Mouse (Mus musculus) CD4-positive, CD25-positive, alpha-beta regulatory T cell, adult 2 months (primary cell): ENCODE measurements at regions not wholly inside any gene's neighbourhood (a gene's known extent, or its start where the extent isn't known, plus 50 kb on each side); places are given as distances from the start of the nearest gene placed in this dataset.

Source experiments
- DNase-seq: peaks from one replicate; pipeline ENCODE4 v3.0.0-alpha.2; 2012; ENCODE audit warnings: low read depth, low spot score

DNA sequence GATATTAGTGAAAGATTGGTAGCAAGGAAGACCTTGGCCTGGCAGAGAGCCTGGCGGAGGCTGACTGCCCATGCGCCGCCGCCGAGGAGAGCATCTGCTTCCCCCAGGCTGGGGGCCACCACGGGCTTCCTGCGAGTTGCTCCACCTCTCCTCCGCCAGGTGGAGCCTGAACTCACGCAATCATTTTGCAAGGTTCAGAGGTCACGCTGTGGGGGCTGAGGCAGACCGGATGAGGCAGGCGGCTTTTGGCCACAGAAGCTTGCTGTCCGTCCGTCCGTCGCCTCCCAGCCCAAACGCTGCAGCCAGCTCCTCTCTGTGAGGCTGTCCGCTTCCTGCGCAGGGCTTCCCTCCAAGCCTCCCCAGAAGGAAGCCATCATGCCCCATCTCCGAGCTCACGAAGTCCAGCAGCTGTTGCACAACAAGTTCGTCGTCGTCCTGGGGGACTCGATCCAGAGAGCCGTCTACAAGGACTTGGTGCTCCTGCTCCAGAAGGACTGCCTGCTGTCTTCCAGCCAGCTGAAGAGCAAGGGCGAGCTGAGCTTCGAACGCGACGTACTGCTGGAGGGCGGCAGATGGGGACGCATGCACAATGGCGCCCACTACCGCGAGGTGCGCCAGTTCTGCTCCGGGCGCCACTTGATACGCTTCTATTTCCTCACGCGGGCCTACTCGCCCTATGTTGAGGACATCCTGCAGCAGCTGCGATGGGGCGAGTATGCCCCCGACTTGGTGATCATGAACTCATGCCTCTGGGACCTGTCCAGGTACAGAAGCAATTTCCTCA lies 269.3 kb upstream of the Erbb4 start:
- DNase-seq: no peak

DNA sequence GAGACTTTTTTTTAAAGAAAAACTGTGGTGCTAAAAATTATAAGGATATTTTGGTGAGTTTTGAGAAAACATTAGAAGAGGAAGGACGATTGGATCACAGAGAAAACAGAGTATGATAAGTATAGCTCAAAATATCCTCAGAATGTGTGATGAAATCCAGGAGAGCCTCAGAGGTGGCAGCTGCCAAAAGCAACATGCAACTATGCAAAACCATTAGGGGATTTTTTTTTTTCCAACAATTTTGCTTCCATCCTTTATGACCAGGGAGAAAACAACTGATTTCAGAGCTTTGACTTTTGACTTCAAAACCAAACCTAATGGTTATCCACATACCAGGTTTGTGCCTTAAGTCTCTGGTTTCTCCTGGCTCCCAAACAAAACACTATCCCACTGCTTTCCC lies 267.4 kb upstream of the Erbb4 start:
- DNase-seq: no peak

DNA sequence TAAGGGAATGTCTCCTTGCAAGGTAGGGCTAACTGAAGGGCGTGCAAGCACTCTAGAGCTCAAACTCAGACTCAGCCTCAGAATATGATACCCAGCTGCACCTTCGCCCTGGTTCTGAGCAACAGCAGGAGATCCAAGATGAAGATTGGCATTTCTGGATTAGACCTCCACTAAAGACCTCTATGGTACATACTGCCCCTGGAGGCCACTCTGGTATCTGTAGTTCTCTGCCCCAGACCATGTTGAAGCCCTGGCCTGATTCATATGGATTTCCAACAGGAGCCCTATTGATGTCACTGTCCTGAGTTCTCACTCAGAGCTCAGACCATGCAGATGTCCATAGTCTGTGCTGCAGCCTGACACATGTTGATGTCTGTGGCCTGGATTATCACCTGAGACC lies 262.2 kb upstream of the Erbb4 start:
- DNase-seq: peak; percentile 12

DNA sequence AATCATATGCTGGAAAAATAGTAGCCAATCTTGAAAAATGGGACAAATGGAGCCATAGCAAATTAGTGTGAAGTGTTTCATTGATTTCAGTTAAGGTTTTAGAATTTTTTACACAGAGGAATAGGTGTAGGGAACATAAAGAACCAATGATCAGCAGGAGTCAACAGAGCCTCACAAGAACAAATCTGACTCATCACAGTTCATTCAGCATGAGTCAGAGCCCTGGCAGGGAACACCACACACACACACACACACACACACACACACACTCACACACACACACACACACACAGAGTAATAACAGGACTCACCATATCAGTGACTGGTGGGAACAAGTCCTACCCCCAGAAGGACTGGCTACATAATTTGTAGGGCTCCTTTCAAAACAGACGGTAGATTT lies 259.7 kb upstream of the Erbb4 start:
- no peak for DNase-seq

DNA sequence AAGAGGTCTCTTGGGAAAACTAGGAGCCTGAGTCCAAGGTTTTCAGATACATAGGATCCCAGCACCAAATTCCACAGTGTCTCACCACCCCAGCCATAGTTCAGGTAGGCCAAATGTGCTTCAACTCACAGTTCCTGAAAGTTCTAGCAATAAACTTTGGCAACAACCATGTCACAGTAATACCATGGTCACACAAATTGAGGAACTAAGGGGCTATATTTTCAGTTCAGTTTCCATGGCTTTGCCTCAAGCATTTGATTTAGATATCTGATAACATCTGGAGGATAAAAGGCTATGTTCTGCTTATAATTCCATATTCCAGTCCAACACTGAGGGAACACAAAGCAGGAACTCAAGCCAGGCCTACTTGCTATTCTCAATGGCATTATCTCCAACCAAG lies 256.2 kb upstream of the Erbb4 start:
- DNase-seq: no peak

DNA sequence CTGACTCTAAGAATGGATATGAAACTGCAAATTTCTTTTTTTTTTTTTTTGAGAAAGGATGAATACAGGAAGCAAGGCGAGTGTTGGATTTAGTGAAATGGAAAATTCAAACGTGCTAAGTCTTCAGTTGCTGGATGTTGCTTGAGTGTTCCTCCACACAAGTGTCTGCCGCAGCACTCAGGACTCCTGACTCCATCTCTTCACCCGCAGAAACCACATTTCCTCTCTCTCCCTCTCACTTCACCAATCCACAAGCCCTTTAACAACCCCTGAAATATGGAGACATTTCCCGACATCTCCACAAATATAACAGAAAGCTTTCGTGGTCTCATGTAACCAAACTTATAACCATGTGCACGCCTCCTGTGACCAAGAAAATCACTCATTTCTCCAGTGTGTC lies 249.7 kb upstream of the Erbb4 start:
- DNase-seq: no peak

DNA sequence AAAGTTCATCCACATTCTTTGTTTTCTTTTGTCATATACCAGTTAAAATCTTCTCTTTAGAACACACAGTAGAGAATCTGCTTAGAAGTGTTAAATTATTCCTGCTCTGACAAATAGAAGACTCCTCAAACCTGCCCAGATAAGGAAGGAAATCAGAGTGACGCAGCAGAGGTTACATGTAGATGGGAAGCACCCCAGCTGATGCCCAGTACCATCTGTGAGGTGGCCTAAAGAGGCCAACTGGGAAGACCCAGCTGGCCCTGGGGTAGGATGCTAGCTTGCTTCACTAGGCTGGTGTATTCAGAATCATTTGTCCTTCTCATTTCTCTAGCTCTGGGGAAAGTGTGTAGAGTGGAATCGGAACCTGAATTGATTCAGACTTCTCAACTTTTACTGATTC lies 242.6 kb upstream of the Erbb4 start:
- no peak for DNase-seq

DNA sequence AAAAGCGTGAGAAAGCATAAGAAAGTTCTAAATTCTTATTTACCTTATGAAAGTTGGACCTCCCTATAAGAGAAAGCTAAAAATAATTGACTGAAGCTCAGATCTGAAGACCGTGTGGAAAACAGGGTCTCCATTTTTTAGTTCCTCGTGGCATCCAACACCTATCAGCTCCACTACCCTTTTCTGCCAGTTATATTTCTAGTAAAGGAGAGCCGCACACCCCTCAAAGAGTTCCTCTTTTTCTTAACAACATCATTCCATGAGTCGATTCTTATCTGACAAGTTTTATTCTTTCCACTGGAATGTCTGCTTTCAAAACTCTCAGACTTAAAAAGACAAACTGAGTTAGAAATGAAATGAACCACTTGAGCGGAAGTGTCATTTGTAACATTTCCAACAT lies 242.0 kb upstream of the Erbb4 start:
- no peak for DNase-seq

DNA sequence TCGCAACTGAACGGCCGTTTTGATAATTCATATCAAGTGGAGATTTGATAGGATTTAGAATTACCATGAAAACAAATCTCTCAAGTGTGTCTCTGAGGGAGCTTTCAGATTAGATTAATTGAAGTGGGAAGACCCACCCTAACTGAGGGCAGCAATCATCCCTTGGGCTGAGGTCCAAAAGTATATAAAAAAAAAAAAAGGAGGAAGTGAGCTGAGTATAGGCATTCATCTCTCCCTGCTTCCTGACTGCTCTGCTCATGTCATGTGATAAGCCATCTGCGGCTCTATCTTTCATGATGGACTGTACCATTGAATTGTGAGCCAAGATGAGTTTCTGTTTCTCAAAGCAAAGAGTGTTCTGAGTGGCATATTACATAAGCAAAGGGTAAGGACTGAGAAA lies 234.2 kb upstream of the Erbb4 start:
- no peak for DNase-seq

DNA sequence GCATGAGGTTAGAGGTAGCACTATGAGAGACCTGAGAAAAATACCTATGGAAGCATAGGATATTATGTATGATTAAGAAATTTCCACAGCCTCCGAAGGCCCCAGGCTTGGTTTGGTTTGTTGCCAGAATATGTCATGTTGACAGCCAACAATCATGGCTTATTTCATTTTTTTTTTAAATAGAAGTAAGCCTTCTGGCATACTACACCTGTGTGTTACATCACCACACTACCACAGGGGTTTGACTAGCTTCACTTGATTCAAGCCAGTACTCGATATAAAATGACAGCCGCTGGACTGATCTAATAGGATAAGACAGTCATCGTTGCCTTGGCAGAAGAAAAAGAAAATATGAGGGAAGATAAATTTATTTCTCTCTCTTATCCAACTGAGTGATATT lies 232.6 kb upstream of the Erbb4 start:
- no peak for DNase-seq

DNA sequence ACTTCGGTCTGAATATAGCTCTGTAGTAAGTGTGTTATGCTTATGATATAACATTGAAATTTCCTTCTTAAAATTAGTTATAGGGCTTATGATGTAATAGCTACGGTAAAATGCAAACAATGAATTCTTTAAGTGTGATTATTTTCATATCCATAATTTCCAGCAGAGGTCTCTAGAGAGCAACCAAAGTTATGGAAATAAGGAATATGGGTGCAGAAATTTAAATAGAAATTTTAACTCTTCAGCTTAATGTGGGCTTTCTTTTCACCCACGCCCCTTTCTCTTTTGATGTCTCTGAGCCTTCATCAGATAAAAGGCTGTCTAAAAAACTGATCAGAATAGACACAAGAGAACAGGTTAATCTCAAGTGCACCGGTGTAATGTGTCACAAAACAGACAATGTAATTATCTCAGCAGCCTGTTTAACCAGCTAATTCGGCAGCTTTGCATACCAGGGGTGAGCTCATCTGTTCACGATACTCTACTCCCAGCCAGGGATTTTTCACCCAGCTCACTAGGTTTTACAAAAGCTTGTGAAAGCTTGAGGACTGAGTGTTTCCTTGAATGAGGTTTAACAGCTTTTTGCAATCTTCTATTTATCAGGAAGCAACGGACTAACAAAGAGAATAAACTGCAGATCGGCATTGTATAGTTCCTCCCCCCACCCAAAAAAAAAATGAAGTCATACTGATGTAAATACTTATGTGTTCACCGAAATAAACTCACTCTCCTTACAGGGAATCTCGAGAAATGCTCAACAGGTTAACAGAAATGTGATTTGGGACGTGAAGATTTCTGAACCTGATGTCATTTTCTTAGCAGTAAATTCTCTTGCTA lies 223.8 kb upstream of the Erbb4 start:
- peak; percentile 66 for DNase-seq

DNA sequence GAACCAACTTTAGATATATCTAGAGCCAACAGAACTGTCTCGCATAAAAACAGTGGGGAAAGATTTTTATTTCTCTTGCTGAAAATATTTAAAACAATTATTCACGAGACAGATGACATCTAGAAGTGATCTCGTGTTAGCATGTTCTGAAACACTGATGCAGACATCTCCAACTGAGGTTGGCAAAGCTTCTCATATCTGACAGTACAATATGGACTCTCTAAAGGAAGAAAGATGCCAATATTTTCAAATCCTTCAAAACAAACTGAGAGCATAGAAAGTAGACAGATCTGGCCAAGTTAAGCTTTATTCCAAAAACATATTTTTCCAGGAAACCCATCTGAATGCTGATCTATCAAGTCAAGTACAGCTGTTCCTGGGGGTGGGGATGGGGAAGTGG lies 221.5 kb upstream of the Erbb4 start:
- DNase-seq: no peak

DNA sequence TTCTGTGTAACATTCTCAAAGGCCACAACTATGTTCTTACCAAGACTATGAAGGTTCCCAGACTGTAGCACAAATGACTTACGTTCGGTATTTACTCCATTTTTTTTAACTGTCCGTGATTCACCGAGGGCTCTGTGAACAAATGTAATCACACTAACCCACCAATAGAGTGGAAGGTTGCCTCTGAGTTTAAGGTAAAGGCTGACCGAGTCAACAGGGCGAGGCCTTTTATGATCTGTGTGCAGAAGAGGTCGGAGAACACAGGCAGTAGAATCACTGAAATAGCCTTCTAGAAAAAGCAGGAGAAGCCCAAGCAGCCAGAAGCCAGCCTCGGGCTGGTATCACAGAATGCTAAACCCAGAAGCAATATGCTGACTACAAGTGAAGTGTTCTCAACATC lies 218.9 kb upstream of the Erbb4 start:
- no peak for DNase-seq

DNA sequence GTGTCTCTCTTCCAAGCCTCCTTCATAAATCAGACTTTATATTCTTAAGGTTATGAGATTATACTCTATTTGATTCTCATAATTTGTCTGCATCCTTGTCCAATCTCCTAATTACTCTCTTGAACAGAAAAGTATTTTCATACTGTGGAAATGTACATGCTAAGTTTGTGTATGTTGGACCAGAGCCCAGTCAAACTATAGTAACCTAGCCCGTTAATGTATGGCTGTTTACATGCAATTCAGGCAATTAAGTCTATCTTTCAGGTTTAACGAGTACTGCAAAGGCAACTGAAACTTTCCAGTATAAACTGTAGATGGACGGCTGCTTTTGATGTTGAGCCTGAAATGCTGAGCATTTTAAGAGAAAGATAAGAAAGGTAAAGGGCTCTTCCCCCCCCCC lies 211.7 kb upstream of the Erbb4 start:
- no peak for DNase-seq

DNA sequence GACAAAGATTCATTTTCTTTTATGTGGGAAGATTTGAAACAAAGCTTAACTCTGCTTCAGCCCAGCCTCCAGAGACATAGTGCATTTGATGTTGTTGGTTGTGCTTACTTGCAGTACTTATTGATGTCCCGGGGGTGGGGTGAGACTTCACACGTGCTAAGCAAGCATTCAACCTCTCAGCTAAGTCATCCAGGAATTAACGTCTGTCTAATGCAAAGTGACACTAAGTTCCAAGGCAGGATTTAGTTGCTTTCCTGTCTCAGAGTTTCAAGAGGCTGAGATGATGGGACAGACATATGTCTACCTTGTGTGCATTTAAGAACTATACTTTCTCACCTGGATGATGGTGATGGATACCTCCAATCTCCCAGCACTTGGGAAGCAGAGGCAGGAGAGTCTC lies 189.0 kb upstream of the Erbb4 start:
- no peak for DNase-seq

DNA sequence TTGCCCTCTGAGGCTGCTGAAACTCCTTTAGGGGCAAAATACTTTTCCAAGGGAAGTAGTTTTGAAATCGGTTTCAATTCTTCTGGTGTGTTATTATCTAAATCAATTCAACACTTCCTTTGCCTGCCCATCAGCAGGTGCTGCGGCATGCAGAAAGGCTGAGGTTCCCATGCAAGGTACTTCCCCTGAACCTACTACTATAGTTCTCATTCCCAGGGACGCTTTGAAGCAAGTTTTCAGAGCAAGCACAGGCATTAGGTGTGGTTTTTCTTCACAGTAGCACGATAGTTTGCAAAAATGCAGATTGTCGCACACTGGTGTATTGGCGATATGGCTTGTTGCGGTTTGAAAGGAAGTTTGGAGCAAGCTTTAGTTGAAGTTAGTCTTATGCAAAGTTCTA lies 183.5 kb upstream of the Erbb4 start:
- DNase-seq: peak; percentile 59

DNA sequence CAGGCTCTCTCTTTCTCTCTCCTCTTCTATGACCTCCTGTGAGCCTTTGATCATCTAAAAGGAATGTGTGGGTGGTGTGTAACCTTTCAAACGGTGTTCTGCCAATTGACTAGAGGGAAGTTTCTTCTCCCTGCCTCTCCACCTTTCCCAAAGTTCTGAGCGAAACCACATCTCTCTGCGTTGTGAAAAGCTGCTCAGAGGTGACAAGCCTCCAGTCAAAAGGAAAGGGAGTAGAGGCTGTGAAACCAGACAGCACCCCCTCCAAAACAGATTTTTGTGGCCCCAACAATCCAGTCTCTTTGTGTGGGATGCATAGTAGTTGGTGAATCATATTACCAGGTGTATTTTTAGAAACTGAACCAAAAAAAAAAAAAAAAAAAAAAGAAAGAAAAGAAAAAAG lies 178.5 kb upstream of the Erbb4 start:
- DNase-seq: peak; percentile 2

DNA sequence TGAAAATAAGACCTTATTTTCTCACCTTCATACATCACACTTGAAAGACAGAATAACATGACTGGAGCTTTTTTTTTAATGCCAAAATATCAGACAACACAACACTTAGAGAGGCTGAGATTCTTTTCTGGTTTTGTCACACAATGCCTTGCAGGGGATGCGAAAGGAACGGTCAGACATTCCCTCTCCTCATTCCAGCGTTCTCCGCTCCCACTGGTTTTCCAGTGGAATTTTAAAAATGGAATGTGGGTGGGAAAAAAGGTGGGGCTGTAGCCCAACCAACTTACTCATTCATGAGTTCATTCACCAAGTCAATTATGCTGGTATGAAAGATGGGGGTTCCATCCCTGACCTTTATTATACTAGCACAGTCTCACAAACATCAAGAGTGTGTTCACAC lies 169.6 kb upstream of the Erbb4 start:
- DNase-seq: no peak

DNA sequence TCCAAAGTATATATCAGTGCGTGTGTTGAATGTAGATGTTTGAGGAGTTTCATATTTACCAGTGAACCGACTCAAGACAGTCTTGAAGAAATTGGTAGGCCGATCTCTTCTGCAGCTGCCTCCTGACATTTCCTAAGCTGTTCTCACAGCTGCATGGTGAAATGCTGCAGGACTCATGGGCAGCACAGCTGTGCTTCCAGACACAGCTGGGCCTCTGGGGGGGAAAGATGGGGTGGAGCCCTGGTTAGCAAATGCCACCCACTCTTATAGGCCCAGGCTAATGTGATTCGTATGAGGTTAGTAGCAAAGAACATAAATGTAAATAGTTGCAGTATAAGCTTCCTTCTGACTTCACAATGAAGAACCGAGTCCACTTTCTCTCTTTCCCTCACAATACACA lies 139.8 kb upstream of the Erbb4 start:
- no peak for DNase-seq

DNA sequence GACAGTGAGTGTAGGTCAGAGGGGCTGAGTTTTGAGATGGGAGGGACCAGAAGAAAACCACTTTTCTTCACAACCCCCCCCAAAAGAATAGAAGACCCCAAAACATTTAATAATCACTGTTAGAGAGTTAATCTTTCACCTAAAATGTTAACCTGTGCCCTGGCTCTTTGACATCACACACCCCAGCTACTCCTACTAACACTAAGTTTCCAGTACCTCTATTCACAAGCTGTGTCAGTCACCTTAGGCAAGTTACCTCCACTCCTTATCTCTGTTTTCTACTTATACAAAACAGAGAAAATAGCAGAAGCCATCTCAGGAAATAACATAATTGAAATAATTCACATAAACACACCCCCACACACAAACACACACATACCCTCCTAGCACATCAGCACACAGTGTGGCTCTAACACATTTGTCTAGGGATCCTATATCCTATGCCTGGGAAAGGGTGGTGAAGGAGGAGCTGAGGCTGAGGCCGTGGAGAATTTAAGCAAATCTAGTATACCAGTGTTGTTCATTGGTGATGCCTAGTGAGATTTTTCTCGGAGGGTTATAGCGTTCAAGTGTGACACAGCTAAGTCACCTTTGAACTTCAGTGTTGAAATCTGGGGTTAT lies 134.5 kb upstream of the Erbb4 start:
- peak; percentile 7 for DNase-seq

DNA sequence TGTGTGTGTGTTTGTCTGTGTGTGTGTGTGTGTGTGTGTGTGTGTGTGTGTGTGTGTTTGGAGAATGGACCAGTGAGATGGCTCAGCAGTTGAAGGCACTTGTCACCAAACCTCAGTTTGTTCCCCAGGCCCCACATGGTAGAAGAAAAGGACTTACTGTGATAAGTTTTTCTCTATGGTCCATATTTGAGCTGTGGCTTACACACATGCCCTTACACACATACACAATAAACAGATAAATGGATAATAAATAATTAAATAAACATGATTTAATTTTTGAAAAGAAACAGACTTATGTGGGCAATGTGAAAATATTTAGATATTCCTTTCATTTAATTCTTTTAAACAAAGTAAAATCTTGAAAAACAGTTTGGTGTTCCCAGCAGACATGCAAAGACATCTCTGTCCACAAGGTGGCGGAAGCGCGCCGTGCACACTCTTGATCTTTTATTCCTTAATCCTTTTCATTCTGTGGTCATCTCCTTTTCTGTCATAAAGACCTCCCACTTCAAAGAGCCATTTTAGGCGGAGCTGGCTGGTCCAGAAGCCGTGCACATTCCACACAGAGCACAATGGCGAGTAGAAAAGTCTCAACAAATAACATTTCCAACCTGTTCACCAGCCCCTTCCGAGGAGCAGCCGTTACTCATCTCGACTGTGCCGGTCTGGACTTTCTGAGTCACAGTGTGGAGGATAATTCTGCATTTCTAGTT lies 133.8 kb upstream of the Erbb4 start:
- peak; percentile 81 for DNase-seq

DNA sequence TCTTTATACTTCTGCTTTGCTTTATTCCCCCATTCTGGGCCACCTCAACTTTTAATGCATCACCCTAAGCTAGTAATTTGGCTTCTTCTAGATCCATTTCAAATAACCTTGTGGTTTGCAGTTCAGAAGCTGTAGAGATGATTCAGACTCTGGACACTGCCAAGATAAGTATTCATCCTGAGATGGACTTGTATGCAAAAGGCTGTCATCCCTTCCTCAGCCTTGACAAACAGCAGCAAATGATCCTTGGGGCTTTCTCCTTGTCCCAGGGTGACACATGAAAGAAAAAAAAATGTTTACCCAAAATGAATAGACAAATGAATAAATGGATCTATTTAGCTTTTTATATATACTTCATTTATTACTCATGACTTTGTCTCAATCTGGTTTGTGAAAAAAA lies 120.0 kb upstream of the Erbb4 start:
- no peak for DNase-seq
